9 mouse cellular contexts compared by ENCODE assay signal in genomic region chr3:109251716-109252115, GRCm38 (mm10).
A peak's percentile ranks its signal among the peaks of the same experiment; 100 is the strongest.
DNase-seq lines count a peak whose midpoint lies in the region; ATAC-seq and TF ChIP-seq lines count a peak whose summit lies in the region.
"Had no signal": no experiment of that assay in that cellular context is flagged by ENCODE, and none has a peak within 500 bp of the region (broad histone marks: within the 10 kb centered on the region; RNA-seq: fewer than 3 reads in every experiment).

No protein-coding gene starts in this region.

- no peaks in the 10 kb centered on the region for H3K36me3 ChIP-seq in kidney, embryonic 14.5 days (ENCODE audit: control insufficient read depth, insufficient read depth, low read length)
- no peaks in the 10 kb centered on the region for H3K36me3 ChIP-seq in heart, postnatal 0 days (replicated peaks; ENCODE audit: control insufficient read depth, insufficient read depth, low read length)
- no peaks in the 10 kb centered on the region for H3K36me3 ChIP-seq in megakaryocyte, embryonic 14.5 days (replicated peaks; ENCODE audit: low read length)
- H3K36me3 ChIP-seq in midbrain, embryonic 13.5 days: no peaks in the 10 kb centered on the region

- no peaks in the 10 kb centered on the region for H3K4me1 ChIP-seq in kidney, embryonic 14.5 days (ENCODE audit: control insufficient read depth, insufficient read depth, low read length)
- H3K4me1 ChIP-seq in heart, postnatal 0 days (ENCODE audit: control insufficient read depth, insufficient read depth): peaks cover 12% of the 10 kb centered on the region
- H3K4me1 ChIP-seq in megakaryocyte, embryonic 14.5 days: peaks cover 97% of the 10 kb centered on the region
- H3K4me1 ChIP-seq in midbrain, embryonic 13.5 days (replicated peaks): no peaks in the 10 kb centered on the region

- TF ChIP-seq EP300 in heart, postnatal 0 days (IDR thresholded peaks at IDR 0.05; ENCODE audit: low read depth): no peak

- H3K4me2 ChIP-seq in kidney, embryonic 14.5 days (replicated peaks; ENCODE audit: low read depth, low read length): no peak overlapping the region
- no peak overlapping the region for H3K4me2 ChIP-seq in heart, postnatal 0 days (ENCODE audit: low read depth, low read length)
- no peak overlapping the region for H3K4me2 ChIP-seq in midbrain, embryonic 13.5 days (replicated peaks)

- H3K9ac ChIP-seq in kidney, embryonic 14.5 days (ENCODE audit: low read depth, low read length): no peak overlapping the region
- H3K9ac ChIP-seq in heart, postnatal 0 days (replicated peaks; ENCODE audit: low read depth, low read length): no peak overlapping the region
- H3K9ac ChIP-seq in midbrain, embryonic 13.5 days (replicated peaks): no peak overlapping the region

- no peaks in the 10 kb centered on the region for H3K9me3 ChIP-seq in kidney, embryonic 14.5 days (ENCODE audit: control insufficient read depth, low read length)
- H3K9me3 ChIP-seq in heart, postnatal 0 days (replicated peaks; ENCODE audit: control insufficient read depth, low read length): no peaks in the 10 kb centered on the region
- H3K9me3 ChIP-seq in megakaryocyte, embryonic 14.5 days: no peaks in the 10 kb centered on the region
- H3K9me3 ChIP-seq in midbrain, embryonic 13.5 days: no peaks in the 10 kb centered on the region

- H3K27me3 ChIP-seq in kidney, embryonic 14.5 days (ENCODE audit: control insufficient read depth, insufficient read depth, low read length): no peaks in the 10 kb centered on the region
- H3K27me3 ChIP-seq in heart, postnatal 0 days (ENCODE audit: control insufficient read depth, insufficient read depth, low read length): no peaks in the 10 kb centered on the region
- H3K27me3 ChIP-seq in megakaryocyte, embryonic 14.5 days (replicated peaks): no peaks in the 10 kb centered on the region
- H3K27me3 ChIP-seq in midbrain, embryonic 13.5 days: no peaks in the 10 kb centered on the region

- H3K27ac ChIP-seq in kidney, embryonic 14.5 days (ENCODE audit: low read depth, low read length): no peak overlapping the region
- H3K27ac ChIP-seq in heart, postnatal 0 days (ENCODE audit: low read depth): peak overlapping the region; percentile 80
- H3K27ac ChIP-seq in midbrain, embryonic 13.5 days: no peak overlapping the region

- 0 out of 2 replicates have a peak, but pooled peaks have one; percentile 48 for ATAC-seq in kidney, embryonic 14.5 days (ENCODE audit: low FRiP score, low TSS enrichment)
- ATAC-seq in common myeloid progenitor, adult 5-6 weeks (replicated peaks; ENCODE audit: low read depth, poor library complexity, severe bottlenecking): peak; percentile 57
- ATAC-seq in heart, postnatal 0 days (ENCODE audit: insufficient read depth, low read depth): peak; percentile 73
- no peak for ATAC-seq in midbrain, embryonic 13.5 days

- H3K4me3 ChIP-seq in kidney, embryonic 14.5 days (ENCODE audit: low read length): no peak overlapping the region
- no peak overlapping the region for H3K4me3 ChIP-seq in heart, postnatal 0 days (ENCODE audit: low read depth, low read length)
- peak overlapping the region; percentile 51 for H3K4me3 ChIP-seq in megakaryocyte, embryonic 14.5 days (replicated peaks)
- H3K4me3 ChIP-seq in midbrain, embryonic 13.5 days (replicated peaks): no peak overlapping the region

- TF ChIP-seq CTCF in heart, postnatal 0 days (IDR thresholded peaks at IDR 0.05; ENCODE audit: low read depth): no peak

- 69% methylated on average over 1 of the region's 1 CpGs for WGBS in kidney, embryonic 14.5 days
- 25% methylated on average over 1 of the region's 1 CpGs for WGBS in heart, postnatal 0 days
- 68% methylated on average over 1 of the region's 1 CpGs for WGBS in midbrain, embryonic 13.5 days

- DNase-seq in kidney, adult 11 months: no peak
- peak; percentile 69 for DNase-seq in heart, postnatal 0 days (ENCODE audit: low spot score)
- no peak for DNase-seq in adrenal gland, adult 2 months
- DNase-seq in thymus, postnatal 4 days: no peak
- DNase-seq: gastrocnemius, postnatal 14 days had no signal
